Mouse (Mus musculus): ENCODE results near the gene 3110009E18Rik.

3110009E18Rik gene

GRCm38 (mm10) chr1:120145527-120146216 lies 24.7 kb downstream of the 3110009E18Rik start:
- DNase-seq (ENCODE audit: low read depth): no peak

- DNase-seq (ENCODE audit: low read depth): peak; percentile 73
These were observed 26.0 kb downstream of the 3110009E18Rik start for GRCm38 (mm10) chr1:120146994-120147393.

DNA sequence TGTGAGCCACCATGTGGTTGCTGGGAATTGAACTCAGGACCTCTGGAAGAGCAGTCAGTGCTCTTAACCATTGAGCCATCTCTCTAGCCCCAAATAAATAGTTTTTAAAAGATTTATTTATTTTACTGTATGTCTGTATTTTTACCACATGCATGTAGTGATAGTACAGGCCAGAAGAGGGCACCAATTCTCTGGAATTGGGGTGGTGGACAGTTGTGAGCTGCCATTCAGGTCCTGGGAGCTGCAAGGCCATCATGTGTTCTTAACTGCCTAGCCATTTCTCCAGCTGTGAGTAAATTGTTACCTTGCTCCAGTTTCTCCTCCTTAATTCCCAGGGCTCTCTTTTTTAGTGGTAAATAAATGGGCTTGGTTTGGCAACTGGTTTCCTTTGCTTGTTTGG lies 33.2 kb downstream of the 3110009E18Rik start:
- peak; percentile 84 for DNase-seq (ENCODE audit: low read depth)

GRCm38 (mm10) chr1:120155325-120155724 lies 34.3 kb downstream of the 3110009E18Rik start:
- peak; percentile 57 for DNase-seq (ENCODE audit: low read depth)

- no peak for DNase-seq (ENCODE audit: low read depth)
These were observed 37.6 kb downstream of the 3110009E18Rik start for GRCm38 (mm10) chr1:120158474-120159127.

DNA sequence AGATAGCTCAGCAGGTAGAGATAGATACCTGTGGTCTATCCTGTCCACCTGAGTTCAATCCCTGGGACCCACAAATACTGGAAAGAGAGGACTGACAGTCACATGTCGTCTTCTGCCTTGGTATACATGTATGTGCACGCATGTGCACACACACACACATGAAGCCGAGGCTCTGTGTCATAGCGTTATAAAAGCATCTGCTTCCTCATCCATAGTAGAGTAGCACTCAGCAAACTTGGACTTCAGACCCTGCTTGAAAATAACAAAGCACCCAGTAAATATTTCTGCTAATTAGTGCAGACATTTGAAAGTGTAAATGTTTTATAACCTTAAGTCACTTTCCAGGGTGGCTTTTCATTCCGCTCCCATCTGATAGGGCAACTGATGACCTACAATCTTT lies 40.5 kb downstream of the 3110009E18Rik start:
- DNase-seq (ENCODE audit: low read depth): no peak

DNA sequence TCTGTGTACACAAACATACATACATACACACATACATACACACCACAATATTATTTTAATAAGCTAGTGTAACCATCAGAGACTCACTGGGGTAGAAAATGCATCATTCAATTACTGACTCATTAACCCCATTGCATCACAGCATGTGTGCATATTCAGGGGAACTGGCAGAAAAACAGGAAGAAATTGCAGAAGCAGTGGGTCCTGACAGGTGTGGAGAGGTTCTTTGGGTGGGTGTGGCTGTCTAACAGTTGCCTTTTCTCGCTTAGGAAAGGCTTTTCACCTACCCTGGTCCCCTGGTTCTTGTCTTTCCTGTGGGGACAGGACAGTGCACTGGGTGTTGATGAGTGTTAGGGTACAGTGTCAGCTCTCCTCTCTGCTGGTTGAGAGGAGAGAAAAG lies 41.6 kb downstream of the 3110009E18Rik start:
- DNase-seq (ENCODE audit: low read depth): no peak

DNA sequence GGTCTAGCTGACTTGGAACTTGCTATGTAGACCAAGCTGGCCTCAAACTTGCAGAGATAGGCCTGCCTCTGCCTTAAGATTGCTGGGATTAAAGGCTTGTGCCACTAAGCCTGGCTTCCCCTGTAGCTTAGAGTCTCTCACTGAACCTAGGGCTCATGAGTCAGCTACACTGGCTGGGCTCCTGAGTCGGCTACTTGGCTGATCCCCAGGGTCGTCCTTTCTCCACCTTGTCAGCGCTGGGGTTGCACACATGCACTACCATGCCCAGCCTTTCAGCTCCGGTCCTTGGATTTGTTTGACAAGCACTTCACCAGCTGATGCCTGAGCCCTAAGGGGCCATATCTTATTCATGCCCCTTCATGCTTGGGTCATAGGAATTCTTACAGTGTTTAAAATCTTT lies 47.0 kb downstream of the 3110009E18Rik start:
- DNase-seq (ENCODE audit: low read depth): peak; percentile 64

GRCm38 (mm10) chr1:120168674-120169073 lies 47.7 kb downstream of the 3110009E18Rik start:
- no peak for DNase-seq (ENCODE audit: low read depth)

- DNase-seq (ENCODE audit: low read depth): no peak
These were observed 49.3 kb downstream of the 3110009E18Rik start for GRCm38 (mm10) chr1:120170307-120170706.

DNA sequence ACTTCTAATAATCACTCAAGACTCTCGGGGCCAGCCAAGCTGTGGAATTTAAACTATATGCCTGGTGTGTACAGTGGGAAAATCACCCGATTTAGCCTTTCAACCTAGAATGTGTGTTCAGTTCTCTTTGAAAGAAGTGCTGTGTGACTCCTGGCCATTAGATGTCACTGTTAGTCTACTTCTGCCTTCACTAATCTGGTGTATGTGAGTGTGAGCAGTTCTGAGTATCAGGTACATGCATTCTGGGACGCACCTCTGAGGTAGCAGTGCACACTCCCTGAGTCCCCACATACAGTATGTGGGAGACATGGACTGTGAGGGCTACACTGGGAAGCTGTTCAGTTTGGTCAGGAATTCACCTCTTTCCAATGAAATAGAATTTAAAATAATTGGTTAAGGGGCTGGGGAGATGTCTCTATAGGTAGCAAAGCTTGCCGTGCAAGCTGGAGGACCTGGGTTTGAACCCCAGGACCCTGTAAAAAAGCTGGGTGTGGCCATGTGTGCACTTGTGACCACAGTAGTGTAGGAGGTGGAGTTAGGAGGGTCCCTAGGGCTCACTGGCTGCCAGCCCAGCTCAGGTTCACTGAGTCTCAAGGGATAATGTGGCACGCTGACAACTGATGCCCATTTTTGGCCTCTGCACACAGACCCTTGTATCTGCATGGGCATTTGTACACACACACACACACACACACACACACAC lies 51.0 kb downstream of the 3110009E18Rik start:
- peak; percentile 74 for DNase-seq (ENCODE audit: low read depth)

DNA sequence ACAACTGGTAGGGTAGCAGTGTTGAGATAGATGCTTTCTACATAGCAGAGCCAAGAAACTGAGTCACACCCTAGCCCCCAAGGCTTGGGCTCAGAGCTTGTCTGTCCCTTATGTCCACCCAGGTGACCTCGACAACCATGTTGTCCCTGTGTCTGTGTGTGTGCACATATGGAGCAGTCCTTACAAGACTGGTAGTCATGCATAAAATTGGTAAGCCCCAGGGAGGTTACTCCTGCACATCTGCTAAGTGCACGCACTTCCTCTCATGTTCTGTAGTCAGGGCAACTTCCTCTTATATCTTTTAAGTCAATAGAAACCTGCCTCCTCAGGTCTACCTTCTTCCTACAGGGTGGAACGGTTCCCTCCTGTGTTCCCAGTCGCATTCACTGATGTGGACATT lies 54.0 kb downstream of the 3110009E18Rik start:
- DNase-seq (ENCODE audit: low read depth): no peak

- DNase-seq (ENCODE audit: low read depth): no peak
These were observed 55.3 kb downstream of the 3110009E18Rik start for GRCm38 (mm10) chr1:120176313-120176712.

DNA sequence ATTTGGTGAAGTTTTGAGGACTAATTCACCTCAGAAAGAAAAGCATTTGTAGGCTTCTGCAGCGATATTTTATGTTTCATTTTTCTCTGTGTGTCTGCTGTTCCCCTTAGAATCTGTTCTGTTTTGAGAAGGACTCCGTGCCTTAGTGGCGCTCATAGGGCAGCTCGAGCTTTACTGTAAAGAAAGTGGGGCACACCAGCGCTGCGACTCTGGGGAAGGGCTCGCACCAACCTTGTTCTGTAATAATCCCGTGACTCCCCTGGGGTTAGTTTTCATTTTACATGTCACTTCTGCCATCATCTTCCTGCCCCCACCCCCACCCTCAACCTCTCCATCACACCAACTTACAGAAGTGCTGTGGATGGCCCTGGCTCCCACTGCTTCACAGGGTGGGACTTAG lies 56.2 kb downstream of the 3110009E18Rik start:
- DNase-seq (ENCODE audit: low read depth): no peak

GRCm38 (mm10) chr1:120186204-120186603 lies 65.2 kb downstream of the 3110009E18Rik start:
- DNase-seq (ENCODE audit: low read depth): no peak

GRCm38 (mm10) chr1:120186655-120187054 lies 65.7 kb downstream of the 3110009E18Rik start:
- DNase-seq (ENCODE audit: low read depth): no peak

DNA sequence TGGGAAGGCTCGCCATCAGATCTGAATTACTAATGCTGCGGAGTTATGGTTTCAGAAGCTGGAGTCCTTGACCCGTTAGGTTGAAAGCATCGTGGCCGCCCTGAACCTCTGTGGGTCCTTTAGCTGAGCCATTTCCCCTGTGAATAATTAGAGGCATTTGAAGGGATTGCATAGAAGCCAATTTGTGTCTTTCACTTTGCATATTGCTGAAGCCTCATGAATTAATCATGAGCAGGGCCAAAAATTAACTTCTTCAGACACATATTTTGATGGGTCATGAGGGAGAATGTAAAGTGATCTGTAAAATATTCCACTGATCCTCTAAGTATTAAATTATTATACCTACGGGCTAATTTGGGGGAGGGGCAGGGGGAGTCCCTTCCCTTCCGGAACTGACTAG lies 66.1 kb downstream of the 3110009E18Rik start:
- DNase-seq (ENCODE audit: low read depth): no peak

- DNase-seq (ENCODE audit: low read depth): no peak
These were observed 68.2 kb downstream of the 3110009E18Rik start for GRCm38 (mm10) chr1:120189206-120189605.

DNA sequence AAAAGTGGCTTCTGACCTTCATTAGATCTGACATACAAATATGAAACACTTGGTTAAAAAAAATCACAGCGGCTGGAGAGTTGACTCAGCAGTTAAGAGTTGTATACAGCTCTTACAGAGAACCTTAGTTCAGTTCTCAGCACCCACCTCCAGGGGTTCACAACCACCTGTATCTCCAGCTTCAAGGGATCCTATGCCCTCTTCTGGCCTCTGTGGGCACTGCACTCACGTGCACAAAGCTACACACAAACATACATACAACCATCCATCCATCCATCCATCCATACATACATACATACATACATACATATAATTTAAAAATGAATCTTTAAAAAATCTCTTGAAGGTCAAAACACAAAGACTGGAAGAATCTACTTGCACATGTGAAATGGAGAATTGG lies 69.3 kb downstream of the 3110009E18Rik start:
- DNase-seq (ENCODE audit: low read depth): no peak

- DNase-seq (ENCODE audit: low read depth): no peak
These were observed 70.0 kb downstream of the 3110009E18Rik start for GRCm38 (mm10) chr1:120190946-120191345.

DNA sequence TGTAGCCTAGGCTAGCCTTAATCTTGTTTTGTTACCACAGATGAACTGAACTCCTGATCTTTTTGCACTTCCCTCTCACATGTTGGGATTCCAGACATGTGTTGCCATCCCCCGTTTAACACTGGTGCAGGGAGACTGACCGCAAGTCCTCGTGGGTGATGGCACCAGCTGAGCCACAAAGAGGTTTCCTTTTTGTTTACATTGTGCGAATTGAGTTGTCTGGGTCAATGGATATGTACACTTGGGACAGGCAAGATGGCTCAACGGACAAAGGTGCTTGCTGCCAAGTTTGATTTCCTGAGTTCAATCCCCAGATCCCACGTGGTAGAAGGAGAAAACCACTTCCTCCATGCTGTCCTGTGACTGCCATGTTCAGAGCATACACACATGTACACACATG lies 71.3 kb downstream of the 3110009E18Rik start:
- DNase-seq (ENCODE audit: low read depth): no peak

DNA sequence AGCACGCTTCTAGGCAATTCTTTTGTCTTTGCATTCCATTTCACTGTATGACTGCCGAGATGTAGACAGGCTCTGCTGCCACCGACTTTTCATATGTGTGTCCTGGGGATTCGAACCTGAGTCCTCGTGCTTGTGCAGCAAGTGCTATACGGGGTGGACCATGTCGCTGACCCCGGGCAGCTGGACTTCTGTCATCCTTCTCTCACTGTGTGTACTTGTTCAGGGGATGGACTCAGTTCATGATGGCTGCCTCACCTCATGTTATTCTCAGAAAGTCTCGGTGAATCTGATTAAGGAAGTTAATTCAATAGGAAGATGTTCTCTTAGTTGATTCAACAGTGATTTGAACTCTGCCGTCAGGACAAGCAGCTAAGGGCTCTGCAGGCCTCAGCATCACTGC lies 72.6 kb downstream of the 3110009E18Rik start:
- DNase-seq (ENCODE audit: low read depth): no peak

DNA sequence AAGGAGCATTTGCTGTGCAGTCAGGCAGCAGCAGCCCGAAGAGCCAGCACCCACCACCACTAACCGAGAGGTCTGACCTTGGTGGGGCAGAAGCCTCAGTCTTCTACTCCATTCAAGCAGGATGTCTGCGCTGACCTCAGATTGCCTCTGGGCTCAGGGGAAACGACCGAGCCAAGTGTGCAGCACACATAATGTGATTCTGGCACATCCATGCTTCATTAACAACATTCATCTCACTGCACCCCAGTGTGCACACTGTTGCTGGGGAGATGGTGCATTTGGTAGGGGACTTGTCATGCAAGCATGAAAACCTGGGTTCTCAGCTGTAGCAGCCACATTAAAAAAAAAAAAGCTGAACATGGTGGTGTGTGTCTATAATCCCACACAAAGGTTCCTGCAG lies 75.0 kb downstream of the 3110009E18Rik start:
- no peak for DNase-seq (ENCODE audit: low read depth)

All from NIH3T3 (cell line).